Mouse (Mus musculus) spleen, postnatal 14 days (tissue): ENCODE measurements around the gene Pex26.
A peak's percentile ranks its signal among the peaks of the same experiment; 100 is the strongest.

Source experiments
- DNase-seq, 2 experiments: peaks; one replicate each; pipeline ENCODE4 v3.0.0; 2021 to 2022; ENCODE audit warnings: low spot score in 2 of 2

The Pex26 gene

GRCm38 (mm10) chr6:121183414-121184173, at the start of gene Pex26:
Gene Pex26 (plus strand): TSS chr6:121183667.
- DNase-seq, result peak; percentile 84 to 91

GRCm38 (mm10) chr6:121134249-121134648, 49.2 kb upstream of the Pex26 start:
- no peak for DNase-seq

- no peak for DNase-seq
These were observed 48.6 kb upstream of the Pex26 start for GRCm38 (mm10) chr6:121134884-121135283.

- DNase-seq, result no peak
These were observed 46.2 kb upstream of the Pex26 start for GRCm38 (mm10) chr6:121137222-121137621.

- DNase-seq, result no peak
These were observed 45.0 kb upstream of the Pex26 start for GRCm38 (mm10) chr6:121138338-121139040.

- no peak for DNase-seq
These were observed 44.2 kb upstream of the Pex26 start for GRCm38 (mm10) chr6:121139271-121139670.

GRCm38 (mm10) chr6:121142298-121142697, 41.2 kb upstream of the Pex26 start:
- no peak for DNase-seq

- DNase-seq, result no peak
These were observed 40.0 kb upstream of the Pex26 start for GRCm38 (mm10) chr6:121143439-121143838.

- no peak for DNase-seq
These were observed 39.4 kb upstream of the Pex26 start for GRCm38 (mm10) chr6:121144066-121144465.

- no peak for DNase-seq
These were observed 38.4 kb upstream of the Pex26 start for GRCm38 (mm10) chr6:121145010-121145604.

GRCm38 (mm10) chr6:121145906-121146305, 37.6 kb upstream of the Pex26 start:
- no peak for DNase-seq

- no peak for DNase-seq
These were observed 36.7 kb upstream of the Pex26 start for GRCm38 (mm10) chr6:121146798-121147197.

- no peak for DNase-seq
These were observed 35.1 kb upstream of the Pex26 start for GRCm38 (mm10) chr6:121148360-121148759.

GRCm38 (mm10) chr6:121149420-121149819, 34.0 kb upstream of the Pex26 start:
- DNase-seq, result no peak

GRCm38 (mm10) chr6:121150126-121150525, 33.3 kb upstream of the Pex26 start:
- DNase-seq, result no peak

GRCm38 (mm10) chr6:121151732-121152131, 31.7 kb upstream of the Pex26 start:
- DNase-seq, result no peak

- no peak for DNase-seq
These were observed 30.3 kb upstream of the Pex26 start for GRCm38 (mm10) chr6:121153177-121153576.

GRCm38 (mm10) chr6:121154451-121155300, 28.8 kb upstream of the Pex26 start:
- DNase-seq, result no peak

GRCm38 (mm10) chr6:121156030-121156429, 27.4 kb upstream of the Pex26 start:
- no peak for DNase-seq

- DNase-seq, result no peak
These were observed 23.9 kb upstream of the Pex26 start for GRCm38 (mm10) chr6:121159616-121160015.

GRCm38 (mm10) chr6:121160126-121160525, 23.3 kb upstream of the Pex26 start:
- no peak for DNase-seq

- DNase-seq, result no peak
These were observed 20.9 kb upstream of the Pex26 start for GRCm38 (mm10) chr6:121162616-121163015.
